Mouse (Mus musculus) right cerebral cortex, adult 2 months (tissue): ENCODE results near the gene Ighmbp2.
A peak's percentile ranks its signal among the peaks of the same experiment; 100 is the strongest.
"Not testable (repeated sequence)": the region's sequence is repeated elsewhere in the genome, so short reads cannot be mapped to it uniquely, and the experiment has no call there.

Experiments
- DNase-seq, 2 experiments: peaks; one replicate each; pipeline ENCODE4 v3.0.0; 2021 to 2022; ENCODE audit warnings: low spot score in 2 of 2

The Ighmbp2 gene

DNA sequence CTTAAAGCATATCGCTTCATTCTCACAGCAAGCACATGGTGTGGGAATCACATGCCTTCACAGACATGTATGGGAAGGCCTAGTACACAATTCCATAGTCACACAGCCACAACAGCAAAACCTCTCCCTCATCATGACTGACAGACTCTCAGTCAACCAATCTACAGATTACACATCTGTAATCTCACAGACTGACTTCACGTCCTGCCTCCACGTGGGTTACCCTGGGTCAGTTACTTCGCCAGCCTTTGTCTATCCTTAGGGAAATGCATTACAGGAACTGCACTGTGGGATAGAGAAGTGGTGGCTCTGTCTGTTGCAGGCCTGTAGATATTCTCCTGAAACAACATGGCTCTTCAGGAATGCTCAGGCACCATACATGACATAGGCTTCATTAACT is 931 bp downstream of the Ighmbp2 start:
- DNase-seq = no peak

DNA sequence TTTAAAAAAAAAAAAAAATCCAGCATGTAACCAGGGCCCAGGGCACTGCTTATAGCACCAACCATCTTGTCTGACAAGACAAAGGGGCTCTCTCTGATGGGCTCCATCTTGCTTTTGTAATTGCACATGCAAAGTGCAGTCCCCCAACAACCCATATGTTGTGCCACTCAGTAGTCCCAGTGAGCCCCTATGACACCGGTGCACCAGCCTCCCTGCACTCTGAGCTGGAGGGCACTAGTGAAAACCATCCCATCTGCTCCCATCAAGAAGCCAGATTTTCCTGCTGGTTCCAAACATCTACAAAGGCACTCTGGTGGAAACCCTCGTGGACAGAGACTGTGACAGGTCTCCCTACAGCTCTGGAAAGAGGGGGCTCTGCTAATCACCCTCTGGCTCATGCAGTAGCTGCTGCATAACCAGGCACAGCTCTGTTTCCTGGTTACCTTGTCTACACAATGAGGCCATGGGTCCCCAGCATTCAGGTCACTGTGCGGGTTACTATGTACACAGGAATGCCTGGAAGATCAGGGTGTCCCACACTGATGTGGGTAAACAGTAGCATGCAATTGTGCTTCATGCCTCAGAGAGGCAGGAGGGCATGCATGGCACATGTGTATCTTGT is 7.0 kb downstream of the Ighmbp2 start:
- no peak for DNase-seq

DNA sequence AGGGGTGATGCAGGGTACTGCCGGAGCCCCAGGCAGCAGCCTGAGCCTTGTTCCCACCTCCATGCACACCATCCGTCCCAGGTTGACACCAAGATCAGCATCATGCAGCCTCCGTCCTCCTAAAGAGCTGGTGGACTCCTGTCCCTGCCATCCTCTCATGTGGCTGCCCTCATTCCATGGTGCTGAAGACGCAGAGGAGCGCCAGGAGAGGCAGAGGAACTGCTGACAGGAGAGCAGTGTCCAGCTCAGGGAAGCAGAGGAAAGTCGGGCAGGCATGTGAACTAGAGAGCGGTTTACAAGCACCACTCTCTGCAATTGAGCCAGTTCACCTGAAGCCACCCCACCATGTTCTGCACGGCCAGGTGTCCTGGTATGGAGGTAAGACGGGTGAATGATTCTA is 9.5 kb downstream of the Ighmbp2 start:
- DNase-seq = no peak

DNA sequence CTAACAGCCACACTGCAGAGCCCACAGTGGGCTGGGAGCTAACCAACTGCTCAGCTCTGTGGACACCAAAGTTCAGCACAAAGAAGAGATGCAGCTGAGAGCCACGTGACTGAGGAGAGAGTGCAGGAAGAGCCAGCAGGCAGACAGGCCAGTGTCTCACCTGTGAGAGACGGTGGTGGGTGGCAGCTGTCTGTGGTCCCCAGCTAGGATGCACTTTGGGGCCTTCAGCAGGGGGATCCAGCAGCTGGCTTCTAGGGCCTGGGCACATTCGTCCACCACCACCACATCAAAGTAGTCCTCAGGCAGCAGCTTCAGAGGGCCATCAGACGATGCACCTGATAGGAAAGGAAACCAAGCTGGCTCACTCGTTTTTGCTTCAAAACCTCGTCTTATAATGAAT is 11.5 kb downstream of the Ighmbp2 start:
- DNase-seq = no peak

DNA sequence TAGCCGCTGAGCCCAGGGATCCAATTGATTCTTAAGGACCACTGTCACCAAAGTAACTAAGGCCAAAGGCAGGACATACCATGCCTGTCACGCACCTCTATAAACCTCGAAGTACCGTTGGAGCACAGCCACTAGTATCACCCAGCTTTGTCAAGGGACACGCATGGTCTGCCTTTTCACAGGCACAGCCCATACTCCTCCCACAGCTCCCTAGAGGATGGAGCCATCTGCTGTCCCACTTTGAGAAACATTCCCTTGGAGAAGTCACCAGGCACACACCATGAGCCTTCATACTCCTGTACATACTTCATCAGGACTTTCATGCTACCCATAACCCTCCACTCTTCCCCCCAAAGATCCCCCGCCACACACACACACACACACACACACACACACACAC is 13.0 kb downstream of the Ighmbp2 start:
- DNase-seq = peak in 1 of 2 experiments; percentile 14

DNA sequence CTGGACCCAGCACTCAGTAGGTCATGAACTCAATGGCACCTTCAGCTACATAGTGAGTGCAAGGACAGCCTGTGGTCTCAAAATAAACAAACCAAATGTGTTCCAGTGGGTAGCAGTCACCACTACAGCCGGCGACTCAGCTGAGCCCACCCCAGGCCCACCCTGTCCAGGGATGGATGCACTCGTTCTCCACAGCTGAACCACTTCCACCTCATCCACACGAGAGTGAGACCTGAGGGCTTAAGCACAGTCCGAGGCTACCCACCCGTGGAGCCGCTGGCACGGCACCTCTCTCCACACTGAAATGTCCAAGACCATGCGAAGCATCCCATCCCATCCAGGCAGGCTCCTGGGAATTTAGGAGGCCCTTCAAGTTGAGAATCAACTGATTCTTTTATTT is 13.5 kb downstream of the Ighmbp2 start:
- no peak for DNase-seq

DNA sequence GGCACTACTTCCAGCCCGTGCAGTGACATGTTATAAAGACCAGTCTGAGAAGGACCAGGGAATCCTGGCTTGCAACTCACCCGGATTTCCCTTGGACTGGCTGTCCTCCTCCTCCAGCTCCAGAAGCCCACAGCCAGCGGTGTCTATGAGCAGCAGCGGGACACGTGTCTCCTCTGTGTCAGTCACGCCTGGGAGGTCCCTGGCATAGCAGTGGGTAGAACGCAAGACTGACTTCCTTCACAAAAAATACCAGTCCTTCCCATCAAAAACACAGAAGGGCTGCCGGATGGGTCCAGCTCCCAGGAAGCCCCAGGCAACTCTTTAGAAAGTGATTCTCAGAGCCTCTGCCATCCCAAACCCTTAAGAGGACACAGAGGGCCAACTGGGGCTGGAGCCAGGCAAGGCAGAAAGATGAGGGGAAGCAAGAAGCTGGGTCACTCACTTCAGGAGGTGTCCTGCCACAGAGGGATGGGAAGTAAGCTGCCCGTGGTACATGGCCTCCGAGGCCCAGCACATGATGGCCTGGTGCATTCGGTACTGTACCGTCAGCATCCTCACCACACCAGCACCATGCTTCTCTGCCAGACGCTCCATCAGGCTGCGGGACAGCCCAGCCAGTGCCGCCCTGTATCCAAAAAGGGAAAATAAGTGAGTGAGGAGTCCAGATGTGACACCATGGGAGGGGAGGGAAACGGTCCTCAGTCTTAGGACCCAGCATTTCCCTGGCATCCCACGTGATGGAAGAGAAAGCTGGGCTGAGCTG is 14.4 kb downstream of the Ighmbp2 start:
- DNase-seq = no peak

DNA sequence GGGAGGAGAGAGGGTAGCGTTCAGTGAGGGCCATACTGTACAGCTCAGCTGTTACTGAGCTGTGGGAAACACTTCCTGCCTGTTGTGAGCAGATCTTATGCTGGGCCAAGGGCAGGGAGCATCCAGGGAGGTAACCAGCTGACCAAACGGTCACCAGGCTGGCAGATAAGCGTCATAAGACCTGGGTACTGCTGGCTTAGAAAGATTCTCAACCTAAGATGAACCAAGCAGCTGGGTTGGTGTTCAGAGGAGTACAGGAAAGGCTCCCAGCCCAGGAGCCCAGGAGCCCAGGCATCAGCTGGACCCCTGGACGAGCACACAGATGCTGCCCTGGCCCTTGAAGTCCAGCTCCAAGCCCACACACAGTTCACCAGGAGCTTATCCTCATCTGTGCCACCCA is 15.5 kb downstream of the Ighmbp2 start:
- DNase-seq = no peak

DNA sequence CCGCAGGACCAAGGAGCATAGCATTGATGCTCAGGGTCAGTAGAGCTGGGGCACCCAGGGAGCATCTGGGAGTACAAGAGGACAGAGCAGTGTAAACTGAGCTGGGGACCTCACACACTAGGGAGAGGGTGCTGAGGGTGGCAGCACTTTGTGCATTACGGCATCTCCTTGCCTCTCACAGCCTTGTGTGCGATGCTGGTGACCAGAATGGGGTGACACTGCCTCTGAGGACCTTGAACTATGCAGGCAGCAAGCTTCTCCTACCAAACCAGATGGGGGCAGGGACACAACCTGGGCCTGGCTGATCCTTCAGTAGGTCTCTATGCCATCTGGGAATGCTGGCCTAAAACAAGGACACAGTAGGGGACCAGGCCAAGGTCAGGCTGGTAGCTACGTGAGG is 16.1 kb downstream of the Ighmbp2 start:
- DNase-seq = no peak

DNA sequence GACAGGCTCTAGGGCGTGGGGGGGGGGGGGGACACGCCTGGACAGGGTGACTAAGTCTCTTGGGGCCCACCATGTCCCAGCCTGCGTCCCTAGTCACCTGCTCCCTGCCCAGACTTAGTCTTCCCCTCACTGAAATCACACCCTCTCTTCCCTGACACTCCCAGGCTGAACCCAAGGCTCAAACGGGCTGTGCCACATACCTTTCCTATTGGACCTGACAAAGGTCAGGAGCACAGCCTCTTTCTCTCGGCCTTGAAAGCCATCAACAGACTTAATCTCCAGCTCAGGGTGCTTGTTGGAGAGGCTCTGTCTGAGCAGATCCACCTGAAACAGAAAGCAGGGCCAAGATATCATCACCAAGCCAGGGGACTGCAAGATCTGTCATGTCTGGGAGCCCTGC is 16.7 kb downstream of the Ighmbp2 start:
- no peak for DNase-seq

DNA sequence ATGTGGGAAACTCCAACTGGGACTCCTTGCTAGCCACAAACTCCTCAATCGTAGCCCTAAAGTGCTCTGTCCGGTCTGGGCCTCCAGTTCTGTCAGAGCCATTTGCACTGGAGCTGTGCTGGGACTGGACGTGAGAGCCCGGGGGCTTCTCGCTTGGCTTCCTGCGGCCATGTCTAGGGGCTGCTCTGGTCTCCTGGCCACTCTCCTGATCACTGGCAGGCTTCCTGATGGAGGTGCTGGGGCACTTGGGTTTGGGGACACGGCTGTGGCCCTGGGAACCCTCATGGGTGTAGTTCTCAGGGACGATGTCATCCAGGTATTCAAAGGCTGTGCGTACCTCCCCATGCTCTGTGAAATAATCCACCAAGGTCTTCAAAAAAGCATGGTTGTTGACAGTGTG is 17.6 kb downstream of the Ighmbp2 start:
- peak in 1 of 2 experiments; percentile 0 for DNase-seq

DNA sequence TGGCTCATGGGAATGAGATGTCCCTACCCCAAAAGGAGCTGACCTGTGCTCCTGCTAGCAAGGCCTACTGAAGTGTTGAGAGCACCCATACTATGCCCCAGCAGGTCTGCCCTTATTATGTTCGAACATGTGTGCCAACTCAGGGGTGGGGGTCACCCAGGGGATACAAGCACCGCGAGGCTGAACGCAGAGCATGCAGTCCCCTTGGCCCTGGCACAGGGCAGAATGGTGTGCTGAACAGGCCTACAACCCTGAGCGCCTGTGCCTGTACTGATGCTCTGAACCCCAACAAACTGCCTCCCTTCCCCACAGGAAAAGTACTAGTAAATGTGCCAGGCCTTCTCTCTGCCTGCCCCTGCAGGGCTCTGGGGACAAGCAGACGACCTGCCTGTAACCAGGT is 18.5 kb downstream of the Ighmbp2 start:
- DNase-seq = no peak

DNA sequence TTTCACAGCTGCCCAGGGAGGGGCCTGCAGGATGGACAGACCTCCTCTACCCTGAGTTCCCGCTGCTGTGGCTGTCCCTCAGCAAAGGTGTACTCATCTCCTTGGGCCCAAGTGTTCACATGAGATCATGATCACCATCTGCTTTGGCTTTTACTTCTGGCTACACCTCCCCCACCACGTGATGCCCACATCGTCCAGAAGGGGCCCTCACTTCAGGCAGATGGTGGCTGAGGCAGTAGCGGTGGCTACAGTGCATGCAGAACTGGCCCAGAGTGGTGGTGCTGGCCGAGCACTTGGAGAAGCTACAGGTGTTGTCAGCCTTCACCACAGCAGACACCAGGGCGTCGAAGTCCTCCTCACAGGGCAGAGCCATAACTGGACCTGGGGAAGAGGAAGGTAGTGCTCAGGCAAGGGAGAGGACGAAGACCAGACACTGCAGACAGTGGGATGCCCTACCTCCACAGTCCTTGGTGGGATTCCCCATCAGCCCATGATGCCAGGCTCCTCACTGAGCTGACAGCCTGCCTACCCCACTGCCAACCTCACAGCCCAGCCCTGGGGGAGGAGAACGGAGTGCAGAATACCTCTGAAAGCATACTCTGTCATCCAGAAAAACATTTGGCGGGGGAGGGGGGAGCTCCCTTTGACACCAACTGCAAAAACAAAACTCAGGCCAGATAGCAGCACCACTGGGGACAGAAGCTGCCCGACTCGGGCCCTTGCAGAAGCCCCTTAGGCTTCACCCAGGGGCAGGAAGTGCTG is 20.9 kb downstream of the Ighmbp2 start:
- DNase-seq = no peak

DNA sequence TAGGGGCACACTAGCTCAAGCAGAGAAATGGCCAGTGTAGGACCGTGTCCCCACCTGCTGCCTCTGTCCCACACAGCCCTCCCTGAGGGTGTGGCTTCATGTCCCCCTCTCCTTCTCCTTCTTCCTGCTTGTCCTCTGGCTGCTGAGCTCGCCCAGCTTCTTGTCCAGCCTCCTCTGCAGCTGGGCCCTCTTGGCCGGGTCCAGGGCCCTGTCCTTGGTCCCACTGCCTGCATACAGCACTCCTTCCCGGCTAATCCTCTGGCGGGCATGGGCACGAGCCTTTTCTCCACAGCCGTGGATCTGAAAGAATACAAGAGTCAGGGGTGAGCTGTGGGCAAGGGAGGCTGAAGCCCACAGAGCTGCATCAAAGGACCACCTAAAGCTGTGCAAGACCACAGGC is 21.5 kb downstream of the Ighmbp2 start:
- DNase-seq = no peak

DNA sequence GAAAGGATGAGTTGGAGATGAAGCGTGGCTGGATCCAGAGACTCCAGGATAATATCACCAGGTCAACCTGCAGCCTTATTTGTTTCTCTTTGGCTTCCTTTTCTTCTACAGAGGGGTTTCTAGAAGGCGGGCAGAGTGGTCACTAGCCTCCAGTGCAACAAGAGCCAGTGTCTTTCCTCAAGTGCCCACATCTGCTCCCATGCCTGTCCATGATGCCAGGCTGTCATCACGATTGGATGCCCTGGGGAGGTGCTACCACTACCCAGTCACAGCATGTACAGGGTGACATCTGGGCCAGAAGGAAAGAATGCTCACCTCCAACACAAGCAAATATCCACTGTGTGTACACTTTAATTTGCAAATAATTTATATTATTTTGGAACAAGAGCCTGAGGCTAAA is 22.2 kb downstream of the Ighmbp2 start:
- DNase-seq = no peak

DNA sequence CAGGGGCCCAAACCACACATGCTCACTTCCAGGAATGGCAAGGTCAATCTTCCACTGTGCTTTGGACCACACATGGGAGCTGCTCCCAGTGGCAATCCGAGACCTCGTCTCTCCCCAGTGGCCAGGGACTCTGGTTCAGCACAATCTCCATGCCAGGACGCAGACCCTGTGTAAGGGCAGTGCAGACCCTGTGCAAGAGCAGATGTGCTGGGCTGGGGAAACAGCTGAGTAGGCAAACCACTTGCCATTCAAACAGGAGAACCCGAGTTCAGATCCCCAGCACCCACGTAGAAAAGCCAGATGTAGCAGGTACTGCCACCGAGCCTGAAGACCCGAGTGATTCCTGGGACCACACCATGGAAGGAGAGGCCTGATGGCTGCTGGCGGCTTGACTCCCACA is 22.8 kb downstream of the Ighmbp2 start:
- no peak for DNase-seq

DNA sequence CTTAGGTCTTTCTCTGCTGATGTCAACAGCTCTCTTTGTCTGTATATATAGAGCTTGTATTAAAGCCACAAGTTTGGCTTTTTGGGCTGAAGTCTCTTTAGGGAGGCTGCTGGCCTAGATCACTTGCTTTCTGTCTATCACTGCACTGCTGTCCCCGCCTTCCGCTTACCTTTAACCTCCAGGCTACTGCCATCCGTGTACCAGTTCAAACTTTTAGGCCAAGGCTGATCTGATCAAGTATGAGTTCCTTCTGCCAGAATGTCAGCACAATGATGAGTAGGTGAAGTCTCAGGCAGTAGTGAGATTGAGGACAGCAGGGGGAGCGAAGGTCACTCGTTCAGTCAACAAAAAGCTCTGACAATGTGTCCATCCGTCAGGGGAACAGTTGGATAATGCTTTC is 57.6 kb downstream of the Ighmbp2 start:
- not testable (repeated sequence) for DNase-seq

DNA sequence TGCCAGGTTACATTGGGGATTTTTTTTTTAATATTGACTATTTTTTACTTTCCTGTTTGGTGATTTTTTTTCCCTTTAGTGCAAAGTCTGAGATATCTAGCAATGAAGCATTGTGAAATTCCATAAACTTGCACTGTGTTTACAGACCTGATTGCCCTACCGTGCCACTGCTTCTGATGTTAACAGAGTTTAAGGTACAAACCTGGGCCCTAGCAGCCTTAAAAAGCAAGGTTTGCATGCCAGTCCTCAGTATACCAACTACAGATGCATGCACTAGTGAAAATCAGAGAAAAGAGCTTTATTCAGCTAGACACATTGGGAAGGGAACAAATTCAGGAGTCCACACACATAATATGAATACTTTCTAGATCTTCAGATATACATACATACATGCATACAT is 67.9 kb downstream of the Ighmbp2 start:
- not testable (repeated sequence) for DNase-seq
